Mouse (Mus musculus): Measurements from ENCODE around the gene Mpped2.

Mpped2 gene

DNA sequence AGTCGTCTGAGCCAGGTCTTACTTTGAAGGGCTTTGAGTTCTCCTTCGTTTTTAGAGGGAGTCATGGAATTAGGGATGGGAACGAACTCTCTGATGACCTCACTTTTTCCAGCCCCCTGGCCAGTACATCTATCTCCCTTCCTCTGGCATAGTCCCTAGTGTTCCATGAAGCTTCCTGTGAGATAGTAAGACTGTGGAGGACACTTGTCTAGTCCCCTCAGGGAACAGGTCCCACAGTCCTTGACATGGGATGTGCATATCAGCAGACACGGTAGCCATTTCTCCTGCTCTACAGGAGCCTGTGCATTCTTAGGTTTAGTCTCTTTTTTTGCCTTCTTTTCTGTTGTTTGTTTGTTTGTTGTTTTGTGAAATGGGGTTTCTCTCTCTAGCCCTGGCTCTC lies 105.8 kb downstream of the Mpped2 start:
- no peak for DNase-seq (ENCODE audit: low spot score in 2 of 2)

DNA sequence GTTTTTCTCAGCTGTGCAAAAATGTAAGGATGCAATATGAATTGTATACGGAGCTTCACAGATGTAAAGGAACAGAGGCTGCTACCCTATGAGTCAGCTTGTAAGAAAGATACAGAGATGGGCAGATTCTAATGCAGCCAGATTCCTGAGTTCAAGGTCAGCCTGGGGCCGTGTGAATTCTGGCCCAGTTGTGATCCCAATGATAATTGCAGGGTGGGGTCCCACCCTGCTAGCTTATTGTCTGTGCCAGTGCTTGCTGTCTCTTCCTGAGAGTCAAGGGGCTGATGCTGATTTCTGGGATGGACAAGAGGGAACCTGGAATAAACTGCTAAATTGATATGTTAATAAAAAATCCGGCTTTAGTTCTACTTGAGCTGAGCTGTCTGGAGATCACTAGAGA lies 122.8 kb downstream of the Mpped2 start:
- DNase-seq (ENCODE audit: low spot score in 2 of 2) = no peak

DNA sequence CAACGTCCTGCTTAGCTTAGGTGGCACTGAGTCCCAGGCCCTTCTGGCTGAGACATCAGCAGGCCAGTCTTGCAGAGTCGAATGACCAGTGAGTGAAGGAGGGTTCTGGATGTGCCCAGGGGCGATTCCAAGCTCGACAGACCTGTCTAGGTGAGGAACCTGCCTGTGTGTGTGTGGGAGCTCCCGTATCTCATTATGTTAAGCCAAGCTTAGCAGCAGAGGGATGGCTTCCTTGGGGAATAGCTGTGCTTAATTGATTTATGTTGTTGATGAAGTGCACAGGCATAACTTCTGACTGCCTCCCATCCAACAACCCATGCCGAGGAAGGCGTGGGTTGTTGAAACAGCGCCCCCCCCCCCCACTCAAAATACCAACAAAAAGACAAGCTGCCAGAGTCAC lies 128.2 kb downstream of the Mpped2 start:
- DNase-seq (ENCODE audit: low spot score in 2 of 2) = no peak

DNA sequence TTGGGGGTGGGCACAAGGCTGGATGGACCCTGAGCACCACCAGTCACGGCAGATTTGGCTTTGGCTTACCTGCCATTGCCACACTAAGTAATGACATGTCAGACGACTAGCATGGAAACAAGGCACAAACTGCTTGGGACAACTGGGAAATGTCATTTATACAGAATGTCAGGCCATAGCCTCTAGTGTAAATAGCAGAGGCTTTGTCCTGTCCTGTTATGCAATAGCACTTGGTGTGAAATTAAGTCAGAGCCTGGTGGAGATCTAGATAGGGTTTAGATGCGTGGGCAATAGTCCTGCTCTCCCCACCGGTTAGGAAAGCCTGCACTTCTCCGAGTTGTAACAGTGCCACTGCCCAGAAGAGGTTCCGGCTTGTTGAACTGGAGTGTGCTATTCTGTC lies 128.8 kb downstream of the Mpped2 start:
- no peak for DNase-seq (ENCODE audit: low spot score in 2 of 2)

DNA sequence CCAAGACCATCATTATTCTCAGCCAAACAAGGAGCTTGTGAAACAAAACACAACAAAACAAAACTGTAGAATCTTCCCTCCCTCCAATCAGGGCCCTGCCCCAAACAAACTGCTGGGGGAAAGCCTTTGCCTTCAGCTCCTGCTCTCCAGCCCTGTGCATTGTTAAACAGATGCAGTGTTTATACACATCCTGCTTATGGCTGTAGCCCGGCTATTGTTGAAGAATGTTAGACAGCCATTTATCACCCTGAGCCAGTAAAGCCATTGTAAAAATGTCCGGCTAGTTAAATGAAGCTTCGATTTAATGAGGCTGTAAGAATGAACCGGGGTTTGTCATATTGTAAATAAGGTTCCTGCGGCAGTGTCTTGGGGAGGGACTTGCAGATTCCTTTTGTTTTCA lies 129.5 kb downstream of the Mpped2 start:
- no peak for DNase-seq (ENCODE audit: low spot score in 2 of 2)

DNA sequence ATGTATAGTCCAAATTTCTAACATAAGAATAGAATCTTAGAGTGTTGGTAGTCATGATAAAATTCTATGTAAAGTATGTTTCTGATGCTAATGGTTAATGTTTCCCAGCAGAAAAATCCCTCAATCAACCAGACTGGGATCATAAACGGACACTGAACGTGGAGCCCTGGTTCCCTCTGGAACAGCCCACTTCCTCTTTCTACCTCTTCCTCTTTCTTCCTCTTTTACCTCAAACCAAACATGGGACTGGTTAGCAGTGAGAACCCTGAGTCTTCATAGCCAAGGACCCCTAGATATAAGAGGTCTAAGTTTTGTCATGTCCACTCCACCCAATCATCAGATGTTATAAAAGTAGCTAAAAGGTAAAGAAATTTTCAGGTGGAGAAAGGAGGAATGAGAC lies 132.4 kb downstream of the Mpped2 start:
- no peak for DNase-seq (ENCODE audit: low spot score in 2 of 2)

DNA sequence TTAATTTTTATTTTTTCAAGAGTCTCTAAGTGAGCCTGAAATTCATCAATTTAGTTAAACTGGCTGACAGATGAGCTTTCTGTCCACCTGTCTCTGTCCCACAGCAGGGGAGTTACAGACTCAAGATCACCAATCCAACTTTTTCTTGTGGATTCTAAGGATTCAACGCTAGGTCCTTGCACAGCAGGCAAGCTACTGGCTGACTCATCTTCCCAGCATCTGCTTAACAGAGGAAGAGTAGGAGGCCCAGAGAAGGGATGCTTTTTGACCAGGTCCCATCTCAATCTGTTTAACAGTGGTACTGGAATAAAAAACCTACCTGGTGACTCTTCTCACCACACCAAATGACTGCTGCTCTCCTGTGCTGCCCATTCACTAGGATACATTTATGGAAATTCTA lies 133.0 kb downstream of the Mpped2 start:
- DNase-seq (ENCODE audit: low spot score in 2 of 2) = no peak

DNA sequence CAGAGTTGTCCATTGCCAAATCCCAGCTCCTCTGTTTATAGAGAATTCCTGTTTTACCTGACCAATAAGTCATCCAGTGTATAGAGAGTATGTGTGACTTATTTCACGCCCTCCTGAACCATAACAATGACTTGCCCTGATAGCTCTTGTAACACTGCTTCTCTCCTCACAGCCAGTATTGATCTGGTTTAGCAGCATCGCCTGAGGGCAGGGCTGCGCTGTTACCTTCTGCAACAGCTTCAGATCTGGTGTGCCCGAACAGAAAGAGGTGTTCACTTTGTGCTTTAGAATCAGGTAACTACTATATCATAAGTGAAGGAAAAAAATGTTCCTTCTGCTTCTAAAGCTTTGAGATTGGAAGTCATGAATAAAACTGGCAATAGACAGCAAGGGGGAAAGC lies 133.7 kb downstream of the Mpped2 start:
- no peak for DNase-seq (ENCODE audit: low spot score in 2 of 2)

DNA sequence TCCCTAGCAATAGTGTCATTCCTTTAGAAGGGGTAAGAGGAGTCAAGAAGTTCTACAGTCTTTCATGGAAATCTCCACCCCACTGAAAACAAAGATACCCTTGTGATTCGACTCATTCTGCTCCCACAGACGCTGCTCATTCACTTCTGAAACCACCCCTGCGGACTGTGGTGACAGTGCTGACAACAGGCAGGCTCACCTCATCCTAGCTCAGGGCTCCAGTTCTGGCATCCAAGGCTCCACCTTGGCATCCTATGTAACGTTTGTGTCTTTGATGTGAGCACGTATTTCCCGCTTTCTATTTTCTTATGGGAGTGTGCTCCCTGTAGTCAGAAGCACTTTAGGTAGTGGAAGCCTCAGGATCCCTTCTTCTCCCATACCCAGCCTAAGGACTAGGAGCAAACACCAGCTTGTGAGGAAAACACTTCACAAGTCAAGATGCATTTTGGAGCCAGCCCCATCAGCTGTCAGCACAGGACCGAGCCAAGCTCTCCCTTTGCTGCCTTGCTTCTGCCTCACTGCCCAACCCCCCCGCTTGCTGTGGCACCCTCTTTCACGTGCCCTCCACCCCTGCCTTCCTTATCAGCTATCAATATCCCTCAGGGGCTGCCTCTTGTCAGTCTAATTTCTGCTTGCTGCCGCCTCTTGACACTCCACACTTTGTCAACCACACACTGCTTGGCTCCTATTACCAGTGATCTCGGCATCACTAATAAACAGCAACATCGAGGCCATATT lies 135.7 kb downstream of the Mpped2 start:
- DNase-seq (ENCODE audit: low spot score in 2 of 2) = no peak

DNA sequence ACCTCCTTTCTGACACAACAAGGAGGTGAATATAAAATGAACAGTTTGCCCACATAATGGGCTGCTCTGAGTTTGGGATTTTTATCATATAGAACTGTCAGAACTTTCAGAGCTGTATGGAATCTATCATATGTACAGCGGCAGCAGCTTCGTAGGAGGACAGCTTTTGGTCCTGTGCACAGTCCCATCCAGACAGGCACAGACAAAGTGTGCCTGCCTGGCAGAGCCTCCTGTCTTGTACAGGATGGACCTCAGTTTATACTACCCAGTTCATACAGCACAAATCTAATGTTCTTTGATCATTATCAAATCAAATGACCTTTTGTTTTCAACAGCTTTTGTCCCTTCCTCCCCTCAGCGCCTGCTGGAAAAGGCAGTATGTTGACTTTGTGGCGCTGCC lies 136.4 kb downstream of the Mpped2 start:
- no peak for DNase-seq (ENCODE audit: low spot score in 2 of 2)

DNA sequence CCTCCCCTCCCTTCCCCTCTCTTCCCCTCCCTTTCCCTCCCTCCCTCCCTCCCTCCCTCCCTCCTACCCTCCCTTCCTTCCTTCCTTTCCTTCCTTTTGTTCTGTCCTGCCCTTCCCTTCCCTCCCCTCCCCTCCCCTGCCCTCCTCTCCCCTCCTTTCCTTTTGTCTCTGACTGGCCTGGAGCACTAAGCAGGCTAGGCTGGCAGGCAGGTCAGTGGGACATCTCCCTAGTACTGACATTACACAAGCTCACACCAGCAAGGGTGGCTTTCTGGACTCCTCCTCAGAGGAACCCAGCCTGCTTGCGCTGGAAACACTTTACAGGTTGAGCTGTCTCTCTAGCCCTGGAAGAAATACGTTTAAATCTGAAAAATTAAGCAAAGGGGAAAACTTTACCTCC lies 139.5 kb downstream of the Mpped2 start:
- DNase-seq (ENCODE audit: low spot score in 2 of 2) = no peak

DNA sequence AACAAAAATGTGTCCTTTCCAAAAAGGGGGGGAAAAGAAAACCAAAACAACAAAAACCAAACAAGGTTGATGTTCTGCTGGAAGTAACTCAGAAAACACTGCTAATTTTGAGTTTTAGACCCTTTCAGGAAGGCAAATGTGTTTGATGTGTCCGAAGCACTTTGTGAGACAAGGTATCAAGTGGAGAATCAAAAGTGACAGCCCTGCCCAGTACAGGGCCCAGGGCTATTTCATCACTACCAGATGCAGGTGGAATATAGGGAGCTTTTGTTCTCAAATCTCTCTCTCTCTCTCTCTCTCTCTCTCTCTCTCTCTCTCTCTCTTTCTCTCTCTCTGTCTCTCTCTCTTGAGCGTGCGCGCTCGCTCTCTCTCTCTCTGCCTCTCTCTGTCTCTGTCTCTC lies 140.1 kb downstream of the Mpped2 start:
- DNase-seq (ENCODE audit: low spot score in 2 of 2) = no peak

DNA sequence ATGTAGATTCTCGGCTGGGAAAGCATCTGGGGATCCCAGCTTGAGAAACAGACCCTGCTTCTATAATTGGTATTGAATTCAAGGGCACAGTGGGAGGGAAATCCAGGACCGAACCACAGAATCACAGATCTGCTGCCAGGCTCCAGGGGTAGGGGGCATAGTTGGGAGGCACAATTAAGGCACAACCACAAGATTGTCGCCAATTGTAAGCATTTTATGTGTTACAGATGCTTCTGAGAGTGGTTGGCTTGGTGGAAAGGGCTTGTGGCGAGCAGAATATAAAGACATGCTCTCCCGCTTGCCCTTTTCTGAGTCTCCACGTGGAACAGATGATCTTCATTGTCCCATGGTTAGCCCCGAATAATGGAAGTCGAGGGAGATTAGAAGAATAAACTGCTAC lies 142.3 kb downstream of the Mpped2 start:
- no peak for DNase-seq (ENCODE audit: low spot score in 2 of 2)

DNA sequence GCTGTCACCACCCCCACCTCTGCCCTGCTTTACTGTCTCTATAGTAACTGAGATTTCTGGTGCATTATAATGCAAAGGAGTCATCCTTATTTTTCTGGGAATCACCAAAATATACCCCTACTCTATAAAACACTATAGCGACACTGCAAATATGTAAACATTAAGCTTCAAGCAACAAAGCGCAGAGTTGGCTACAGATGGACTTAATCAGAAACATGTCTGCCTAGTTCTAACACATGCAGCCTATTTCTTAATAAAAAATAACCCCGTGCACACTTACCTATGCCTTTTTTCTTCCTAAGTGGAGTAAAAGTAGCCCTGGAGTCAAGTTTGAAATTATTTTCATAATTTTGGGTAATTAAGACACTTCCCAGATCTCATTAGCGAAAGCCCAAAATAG lies 144.2 kb downstream of the Mpped2 start:
- no peak for DNase-seq (ENCODE audit: low spot score in 2 of 2)

DNA sequence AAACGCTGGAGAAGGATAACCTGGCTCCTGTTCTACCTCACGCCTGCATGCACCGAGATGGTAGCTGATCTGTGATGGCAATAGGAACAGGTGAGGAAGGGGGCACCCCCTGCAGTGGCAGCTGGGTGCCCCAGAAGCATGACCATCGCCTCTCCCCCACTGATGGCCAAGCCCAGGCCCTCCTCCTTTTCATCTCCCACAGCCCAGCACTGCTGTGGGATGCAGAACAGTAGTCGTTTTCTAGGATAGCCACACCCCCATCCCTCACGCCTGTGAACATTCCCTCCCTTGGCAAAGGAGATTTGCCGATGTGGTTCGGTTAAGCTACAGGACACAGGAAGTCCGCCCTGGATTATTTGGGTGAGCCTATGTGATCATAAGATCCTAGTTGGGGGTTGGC lies 151.1 kb downstream of the Mpped2 start:
- no peak for DNase-seq (ENCODE audit: low spot score in 2 of 2)

DNA sequence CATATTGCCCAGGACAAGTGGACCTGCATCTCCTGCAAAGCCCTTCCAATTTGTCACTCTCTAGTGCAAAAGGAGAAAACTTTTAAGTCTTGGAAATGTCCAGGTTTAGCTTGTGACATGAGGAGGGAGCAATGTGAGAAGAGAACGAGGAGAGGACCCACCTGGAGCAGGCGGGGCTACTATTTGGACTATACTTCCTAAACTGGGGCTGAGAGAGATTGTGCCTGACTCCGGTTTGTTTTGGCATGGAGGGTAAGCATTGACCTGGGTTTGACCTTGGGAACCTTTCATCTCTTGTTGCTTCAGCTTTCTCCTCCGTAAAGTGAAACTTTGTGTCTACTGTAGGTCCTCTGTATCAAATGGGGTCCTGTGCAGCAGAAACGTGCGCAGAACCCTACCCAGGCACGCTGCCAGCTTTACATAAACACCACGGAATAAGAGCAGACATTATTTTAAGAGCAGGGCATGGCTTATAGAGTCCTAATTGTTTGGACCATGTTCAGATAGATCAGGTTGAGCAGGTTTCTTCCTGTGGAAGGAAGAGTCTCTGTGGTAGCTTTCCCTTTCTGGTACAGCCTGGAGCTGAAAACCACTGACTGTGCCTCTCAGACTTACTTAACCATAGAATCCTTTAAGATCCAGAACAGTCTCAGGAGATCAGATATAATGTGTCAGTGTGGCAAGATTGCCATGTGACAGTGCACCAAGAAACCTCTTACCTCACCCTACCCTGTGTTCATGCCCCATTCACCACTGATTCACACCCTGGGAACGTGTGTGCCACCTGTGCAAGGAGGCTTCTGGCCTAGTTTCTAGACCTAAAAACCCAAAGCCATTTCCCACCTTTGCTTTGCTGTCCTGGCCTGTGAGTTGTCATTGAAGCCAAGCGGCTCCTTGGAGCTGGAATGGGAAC lies 152.0 kb downstream of the Mpped2 start:
- no peak for DNase-seq (ENCODE audit: low spot score in 2 of 2)

DNA sequence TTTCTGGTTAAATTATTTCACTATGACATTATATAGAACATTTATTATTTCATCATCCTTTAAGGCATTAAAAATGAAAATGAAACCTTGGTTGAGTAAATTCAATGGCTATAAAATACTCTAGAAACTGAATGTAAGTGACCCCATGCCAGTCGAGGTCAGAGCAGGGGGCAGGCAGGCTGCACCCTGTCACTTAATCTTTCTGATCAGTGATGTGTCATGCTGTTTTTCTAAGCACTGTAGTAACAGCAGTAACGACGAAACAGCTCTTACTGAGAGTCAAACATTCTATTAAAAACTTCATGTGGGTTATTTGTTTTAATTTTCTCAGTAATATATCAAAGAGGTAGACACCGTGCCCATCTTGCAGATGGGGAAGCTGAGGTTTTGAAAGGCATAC lies 153.4 kb downstream of the Mpped2 start:
- DNase-seq (ENCODE audit: low spot score in 2 of 2) = no peak

DNA sequence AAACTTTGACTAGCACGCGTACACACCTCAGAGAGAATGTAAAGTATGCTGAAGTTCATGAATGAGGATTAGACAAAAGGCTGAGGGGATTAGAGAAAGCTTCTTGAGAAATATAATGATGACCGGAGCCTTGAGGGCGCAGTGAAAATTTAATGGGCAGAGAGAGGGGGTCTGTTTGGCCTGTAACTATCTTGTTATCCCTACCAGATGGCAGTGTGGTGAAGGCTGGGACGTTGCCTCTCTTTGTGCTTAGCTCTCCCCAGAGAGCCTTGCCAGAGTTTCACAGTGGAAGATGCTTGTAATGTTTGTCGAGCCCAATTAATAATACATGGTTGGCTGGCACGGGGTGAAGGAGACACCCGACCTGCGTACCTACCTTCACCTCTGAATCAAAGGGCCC lies 156.3 kb downstream of the Mpped2 start:
- no peak for DNase-seq (ENCODE audit: low spot score in 2 of 2)

DNA sequence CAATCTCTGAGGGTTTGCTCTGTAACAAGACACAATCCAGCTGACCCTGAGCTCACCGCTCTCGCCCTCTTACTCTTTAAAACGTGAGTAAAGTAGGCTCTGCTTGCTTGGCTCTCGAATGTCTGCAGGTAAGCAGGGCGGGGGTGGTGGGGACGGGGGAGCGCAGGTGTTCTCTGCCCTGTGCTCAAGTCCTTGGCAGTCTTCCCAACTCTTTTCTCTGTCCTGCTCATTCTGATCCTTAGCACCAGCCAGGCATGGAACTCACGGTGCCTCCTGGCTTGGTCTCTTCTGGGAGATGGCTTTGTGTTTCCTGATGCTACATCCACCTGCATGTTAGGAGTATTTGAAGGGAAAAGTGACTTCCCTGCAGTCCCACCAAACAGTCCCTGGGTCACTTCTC lies 158.4 kb downstream of the Mpped2 start:
- no peak for DNase-seq (ENCODE audit: low spot score in 2 of 2)

DNA sequence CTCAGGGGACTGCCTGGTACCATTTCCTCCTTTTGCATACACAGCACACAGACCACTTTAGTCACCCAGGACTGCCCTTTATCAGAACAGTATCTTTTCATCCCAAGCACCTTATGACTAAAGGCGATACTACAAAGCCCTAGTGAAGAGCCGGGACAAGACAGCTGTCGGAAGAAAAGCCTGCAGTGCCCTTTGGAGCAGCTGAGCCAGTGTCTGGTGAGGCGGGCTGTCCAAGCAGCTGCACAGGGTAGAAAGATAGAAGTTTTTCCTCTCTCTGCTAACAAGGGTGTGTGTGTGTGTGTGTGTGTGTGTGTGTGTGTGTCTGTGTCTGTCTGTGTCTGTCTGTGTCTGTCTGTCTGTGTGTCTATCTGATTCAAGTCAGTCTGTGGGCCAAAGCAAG lies 161.1 kb downstream of the Mpped2 start:
- DNase-seq (ENCODE audit: low spot score in 2 of 2) = no peak

DNA sequence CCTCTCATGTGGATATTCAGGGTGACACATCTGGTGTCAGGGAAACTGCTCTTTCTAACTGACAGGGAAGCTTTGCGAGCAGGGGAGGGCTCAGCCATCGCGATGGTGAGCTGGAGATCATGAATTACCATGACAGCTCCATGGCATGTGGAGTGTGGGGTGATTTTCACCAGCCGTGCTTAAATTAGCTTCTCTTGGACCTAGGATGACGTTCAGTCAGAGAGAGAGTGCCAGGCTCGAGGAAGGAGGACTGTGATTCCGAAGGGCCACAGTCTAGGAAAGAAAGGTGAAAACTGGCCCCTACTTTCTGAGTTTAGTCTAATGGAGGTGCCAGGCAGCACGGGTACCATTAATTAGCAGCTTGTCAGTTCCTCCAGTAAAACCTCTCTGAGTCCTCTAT lies 161.7 kb downstream of the Mpped2 start:
- DNase-seq (ENCODE audit: low spot score in 2 of 2) = no peak

DNA sequence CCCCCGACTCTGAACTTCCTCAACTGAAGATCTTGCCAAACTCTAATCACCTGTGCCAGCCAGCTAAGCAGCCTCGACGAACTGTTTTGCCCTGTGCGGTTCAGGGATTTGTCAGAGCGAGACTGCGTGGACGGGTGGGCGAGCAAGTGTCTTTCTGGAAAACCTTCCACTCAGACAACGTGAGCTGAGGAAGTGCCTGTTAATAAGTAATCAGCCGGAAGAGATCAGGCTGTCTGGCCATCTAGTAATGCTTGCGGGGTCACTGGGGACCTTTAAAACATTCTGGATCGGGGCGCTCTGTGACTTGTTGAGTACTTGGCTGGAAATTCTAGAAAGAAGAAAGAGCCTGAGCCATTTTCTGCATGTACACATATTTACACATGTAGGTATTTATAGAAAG lies 162.1 kb downstream of the Mpped2 start:
- DNase-seq (ENCODE audit: low spot score in 2 of 2) = no peak

DNA sequence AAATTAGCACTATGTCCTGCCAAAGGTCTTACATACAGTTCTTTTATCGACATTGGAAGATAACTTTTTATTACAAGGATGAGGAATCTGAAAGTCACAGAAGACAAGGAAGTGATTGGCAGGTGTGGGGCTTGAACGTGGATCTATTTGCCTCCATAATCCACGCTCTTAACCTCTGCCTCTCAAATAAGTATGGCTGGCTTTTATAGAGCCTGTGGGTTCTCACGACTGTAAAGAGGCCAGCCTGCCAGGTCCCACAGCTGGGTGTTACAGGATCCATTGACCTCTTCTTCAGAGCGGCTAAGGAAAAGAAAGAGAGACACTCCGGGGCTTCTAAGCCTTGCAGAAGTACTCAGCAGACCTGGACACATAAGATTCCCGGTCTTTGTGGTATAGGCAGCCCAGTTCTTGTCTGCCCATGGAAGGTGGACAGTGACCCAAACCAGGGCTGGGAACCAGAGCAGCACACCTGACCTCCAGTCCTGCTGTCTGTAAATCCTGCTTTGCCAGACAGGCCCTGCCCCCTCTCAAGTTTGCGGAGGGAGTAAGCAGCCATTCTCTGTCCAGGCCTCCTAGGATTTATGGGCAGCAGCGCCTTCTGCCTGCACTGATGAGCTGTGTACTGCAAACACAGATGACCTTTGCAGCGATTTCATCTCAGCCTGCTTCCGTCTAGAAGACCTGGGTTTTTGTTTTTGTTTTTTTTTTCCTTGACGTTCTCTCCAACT lies 162.7 kb downstream of the Mpped2 start:
- DNase-seq (ENCODE audit: low spot score in 2 of 2) = no peak

All from left cerebral cortex, adult 9 months (tissue).